Mouse (Mus musculus): ENCODE measurements around the gene Ccdc85b.

GRCm38 (mm10) chr19:5421784-5422183 is 35.9 kb downstream of the Ccdc85b start:
- TF ChIP-seq CTCF (IDR thresholded peaks at IDR 0.05; ENCODE audit: low read depth): no peak
- TF ChIP-seq EP300 (IDR thresholded peaks at IDR 0.05; ENCODE audit: low read depth): no peak
